Mouse (Mus musculus): ENCODE results near the gene Lamc3. TPM values are rescaled to one million over a fixed set of nuclear protein-coding genes. Genes with fewer than 3 reads are reported as not detected.
"Not testable (repeated sequence)": the region's sequence is repeated elsewhere in the genome, so short reads cannot be mapped to it uniquely, and the experiment has no call there.

The Lamc3 gene
- polyA plus RNA-seq, 1 experiment from 2014 or later = 1.0 TPM

- Histone ChIP-seq H3K27me3 (ENCODE audit: control insufficient read depth, insufficient read depth, low read length) (peaks cover 6% of the 10 kb centered on the region; the same call in 1 of the 2 replicates), H3K9me3 (replicated peaks; ENCODE audit: control insufficient read depth, low read length) (no peaks in the 10 kb centered on the region), H3K36me3 (ENCODE audit: control insufficient read depth, insufficient read depth, low read length) (no peaks in the 10 kb centered on the region), H3K9ac (ENCODE audit: low read depth, low read length) (no peak overlapping the region), H3K27ac (ENCODE audit: low read depth, low read length) (no peak overlapping the region), H3K4me3 (ENCODE audit: low read depth, low read length) (no peak overlapping the region), H3K4me2 (no peak overlapping the region), H3K4me1 (ENCODE audit: control insufficient read depth, insufficient read depth, low read length) (peaks cover 8% of the 10 kb centered on the region)
- ATAC-seq (replicated peaks; ENCODE audit: insufficient number of reproducible peaks, low FRiP score, low TSS enrichment) = no peak
- 31% methylated on average over 9 of the region's 9 CpGs for WGBS (ENCODE audit: insufficient replicate concordance)
These were observed 18.6 kb downstream of the Lamc3 start for GRCm38 (mm10) chr2:31905682-31906081.

GRCm38 (mm10) chr2:31906407-31906806 is 19.3 kb downstream of the Lamc3 start:
- no peak for ATAC-seq (replicated peaks; ENCODE audit: insufficient number of reproducible peaks, low FRiP score, low TSS enrichment)
- Histone ChIP-seq H3K4me2 (no peak overlapping the region), H3K9ac (ENCODE audit: low read depth, low read length) (no peak overlapping the region), H3K4me1 (ENCODE audit: control insufficient read depth, insufficient read depth, low read length) (peaks cover 8% of the 10 kb centered on the region), H3K9me3 (replicated peaks; ENCODE audit: control insufficient read depth, low read length) (no peaks in the 10 kb centered on the region), H3K27ac (ENCODE audit: low read depth, low read length) (no peak overlapping the region), H3K4me3 (ENCODE audit: low read depth, low read length) (no peak overlapping the region), H3K36me3 (ENCODE audit: control insufficient read depth, insufficient read depth, low read length) (no peaks in the 10 kb centered on the region), H3K27me3 (ENCODE audit: control insufficient read depth, insufficient read depth, low read length) (peaks cover 6% of the 10 kb centered on the region; the same call in 1 of the 2 replicates)
- WGBS (ENCODE audit: insufficient replicate concordance) = 67% methylated on average over 9 of the region's 9 CpGs

GRCm38 (mm10) chr2:31912575-31912974 is 25.5 kb downstream of the Lamc3 start:
- no peak overlapping the region for H3K4me3 ChIP-seq (ENCODE audit: low read depth, low read length)
- H3K4me2 ChIP-seq = no peak overlapping the region
- no peak for ATAC-seq (replicated peaks; ENCODE audit: insufficient number of reproducible peaks, low FRiP score, low TSS enrichment)
- no peak overlapping the region for H3K9ac ChIP-seq (ENCODE audit: low read depth, low read length)
- H3K27ac ChIP-seq (ENCODE audit: low read depth, low read length) = no peak overlapping the region
- H3K36me3 ChIP-seq (ENCODE audit: control insufficient read depth, insufficient read depth, low read length) = no peaks in the 10 kb centered on the region
- WGBS (ENCODE audit: insufficient replicate concordance) = 65% methylated on average over 4 of the region's 4 CpGs
- H3K4me1 ChIP-seq (ENCODE audit: control insufficient read depth, insufficient read depth, low read length) = no peaks in the 10 kb centered on the region
- H3K27me3 ChIP-seq (ENCODE audit: control insufficient read depth, insufficient read depth, low read length) = no peaks in the 10 kb centered on the region
- H3K9me3 ChIP-seq (replicated peaks; ENCODE audit: control insufficient read depth, low read length) = no peaks in the 10 kb centered on the region

- not testable (repeated sequence) for H3K27ac ChIP-seq (ENCODE audit: low read depth, low read length); H3K27me3 ChIP-seq (ENCODE audit: control insufficient read depth, insufficient read depth, low read length); H3K9ac ChIP-seq (ENCODE audit: low read depth, low read length); H3K9me3 ChIP-seq (replicated peaks; ENCODE audit: control insufficient read depth, low read length); H3K4me1 ChIP-seq (ENCODE audit: control insufficient read depth, insufficient read depth, low read length); H3K4me3 ChIP-seq (ENCODE audit: low read depth, low read length); H3K36me3 ChIP-seq (ENCODE audit: control insufficient read depth, insufficient read depth, low read length); H3K4me2 ChIP-seq; ATAC-seq (replicated peaks; ENCODE audit: insufficient number of reproducible peaks, low FRiP score, low TSS enrichment)
These were observed 27.1 kb downstream of the Lamc3 start for GRCm38 (mm10) chr2:31914213-31914612.

- ATAC-seq (replicated peaks; ENCODE audit: insufficient number of reproducible peaks, low FRiP score, low TSS enrichment) = no peak
- no peak overlapping the region for H3K9ac ChIP-seq (ENCODE audit: low read depth, low read length)
- H3K9me3 ChIP-seq (replicated peaks; ENCODE audit: control insufficient read depth, low read length) = no peaks in the 10 kb centered on the region
- H3K27ac ChIP-seq (ENCODE audit: low read depth, low read length) = no peak overlapping the region
- no peaks in the 10 kb centered on the region for H3K4me1 ChIP-seq (ENCODE audit: control insufficient read depth, insufficient read depth, low read length)
- H3K27me3 ChIP-seq (ENCODE audit: control insufficient read depth, insufficient read depth, low read length) = peaks cover 5% of the 10 kb centered on the region; the same call in 1 of the 2 replicates
- no peak overlapping the region for H3K4me2 ChIP-seq
- 21% methylated on average over 4 of the region's 4 CpGs for WGBS (ENCODE audit: insufficient replicate concordance)
- H3K4me3 ChIP-seq (ENCODE audit: low read depth, low read length) = no peak overlapping the region
- no peaks in the 10 kb centered on the region for H3K36me3 ChIP-seq (ENCODE audit: control insufficient read depth, insufficient read depth, low read length)
These were observed 28.0 kb downstream of the Lamc3 start for GRCm38 (mm10) chr2:31915112-31915511.

- Histone ChIP-seq H3K36me3 (ENCODE audit: control insufficient read depth, insufficient read depth, low read length) (no peaks in the 10 kb centered on the region), H3K9me3 (replicated peaks; ENCODE audit: control insufficient read depth, low read length) (no peaks in the 10 kb centered on the region), H3K4me1 (ENCODE audit: control insufficient read depth, insufficient read depth, low read length) (no peaks in the 10 kb centered on the region), H3K4me2 (no peak overlapping the region), H3K27ac (ENCODE audit: low read depth, low read length) (no peak overlapping the region), H3K27me3 (ENCODE audit: control insufficient read depth, insufficient read depth, low read length) (peaks cover 24% of the 10 kb centered on the region), H3K9ac (ENCODE audit: low read depth, low read length) (no peak overlapping the region), H3K4me3 (ENCODE audit: low read depth, low read length) (no peak overlapping the region)
- WGBS (ENCODE audit: insufficient replicate concordance) = 25% methylated on average over 4 of the region's 4 CpGs
- no peak for ATAC-seq (replicated peaks; ENCODE audit: insufficient number of reproducible peaks, low FRiP score, low TSS enrichment)
These were observed 30.5 kb downstream of the Lamc3 start for GRCm38 (mm10) chr2:31917636-31918035.

GRCm38 (mm10) chr2:31923645-31924044 is 36.6 kb downstream of the Lamc3 start:
- 74% methylated on average over 4 of the region's 4 CpGs for WGBS (ENCODE audit: insufficient replicate concordance)
- no peak overlapping the region for H3K9ac ChIP-seq (ENCODE audit: low read depth, low read length)
- H3K4me3 ChIP-seq (ENCODE audit: low read depth, low read length) = no peak overlapping the region
- H3K9me3 ChIP-seq (replicated peaks; ENCODE audit: control insufficient read depth, low read length) = no peaks in the 10 kb centered on the region
- no peak for ATAC-seq (replicated peaks; ENCODE audit: insufficient number of reproducible peaks, low FRiP score, low TSS enrichment)
- H3K4me2 ChIP-seq = no peak overlapping the region
- H3K36me3 ChIP-seq (ENCODE audit: control insufficient read depth, insufficient read depth, low read length) = no peaks in the 10 kb centered on the region
- no peak overlapping the region for H3K27ac ChIP-seq (ENCODE audit: low read depth, low read length)
- peaks cover 34% of the 10 kb centered on the region for H3K27me3 ChIP-seq (ENCODE audit: control insufficient read depth, insufficient read depth, low read length)
- H3K4me1 ChIP-seq (ENCODE audit: control insufficient read depth, insufficient read depth, low read length) = no peaks in the 10 kb centered on the region

- no peak overlapping the region for H3K27ac ChIP-seq (ENCODE audit: low read depth, low read length)
- H3K4me1 ChIP-seq (ENCODE audit: control insufficient read depth, insufficient read depth, low read length) = no peaks in the 10 kb centered on the region
- H3K27me3 ChIP-seq (ENCODE audit: control insufficient read depth, insufficient read depth, low read length) = peaks cover 32% of the 10 kb centered on the region
- 31% methylated on average over 9 of the region's 9 CpGs for WGBS (ENCODE audit: insufficient replicate concordance)
- no peak overlapping the region for H3K4me2 ChIP-seq
- H3K9ac ChIP-seq (ENCODE audit: low read depth, low read length) = no peak overlapping the region
- no peak overlapping the region for H3K4me3 ChIP-seq (ENCODE audit: low read depth, low read length)
- no peaks in the 10 kb centered on the region for H3K9me3 ChIP-seq (replicated peaks; ENCODE audit: control insufficient read depth, low read length)
- ATAC-seq (replicated peaks; ENCODE audit: insufficient number of reproducible peaks, low FRiP score, low TSS enrichment) = no peak
- no peaks in the 10 kb centered on the region for H3K36me3 ChIP-seq (ENCODE audit: control insufficient read depth, insufficient read depth, low read length)
These were observed 37.7 kb downstream of the Lamc3 start for GRCm38 (mm10) chr2:31924811-31925210.

- H3K9ac ChIP-seq (ENCODE audit: low read depth, low read length) = no peak overlapping the region
- peaks cover 26% of the 10 kb centered on the region for H3K27me3 ChIP-seq (ENCODE audit: control insufficient read depth, insufficient read depth, low read length)
- no peaks in the 10 kb centered on the region for H3K4me1 ChIP-seq (ENCODE audit: control insufficient read depth, insufficient read depth, low read length)
- ATAC-seq (replicated peaks; ENCODE audit: insufficient number of reproducible peaks, low FRiP score, low TSS enrichment) = no peak
- H3K9me3 ChIP-seq (replicated peaks; ENCODE audit: control insufficient read depth, low read length) = no peaks in the 10 kb centered on the region
- no peaks in the 10 kb centered on the region for H3K36me3 ChIP-seq (ENCODE audit: control insufficient read depth, insufficient read depth, low read length)
- no peak overlapping the region for H3K27ac ChIP-seq (ENCODE audit: low read depth, low read length)
- no peak overlapping the region for H3K4me3 ChIP-seq (ENCODE audit: low read depth, low read length)
- H3K4me2 ChIP-seq = no peak overlapping the region
- WGBS (ENCODE audit: insufficient replicate concordance) = 52% methylated on average over 4 of the region's 4 CpGs
These were observed 38.8 kb downstream of the Lamc3 start for GRCm38 (mm10) chr2:31925936-31926335.
